Mouse (Mus musculus) right cerebral cortex, adult 2 months (tissue): ENCODE measurements around the gene Tmem30a.

Experiments
- DNase-seq, 2 experiments: peaks; one replicate each; pipeline ENCODE4 v3.0.0; 2021 to 2022; ENCODE audit warnings: low spot score in 2 of 2

Gene Tmem30a

GRCm38 (mm10) chr9:79792841-79793835 lies at the start of gene Tmem30a:
Gene Tmem30a, minus strand, starts transcription at chr9:79793507.
- peak; percentile 94 to 95 for DNase-seq

DNA sequence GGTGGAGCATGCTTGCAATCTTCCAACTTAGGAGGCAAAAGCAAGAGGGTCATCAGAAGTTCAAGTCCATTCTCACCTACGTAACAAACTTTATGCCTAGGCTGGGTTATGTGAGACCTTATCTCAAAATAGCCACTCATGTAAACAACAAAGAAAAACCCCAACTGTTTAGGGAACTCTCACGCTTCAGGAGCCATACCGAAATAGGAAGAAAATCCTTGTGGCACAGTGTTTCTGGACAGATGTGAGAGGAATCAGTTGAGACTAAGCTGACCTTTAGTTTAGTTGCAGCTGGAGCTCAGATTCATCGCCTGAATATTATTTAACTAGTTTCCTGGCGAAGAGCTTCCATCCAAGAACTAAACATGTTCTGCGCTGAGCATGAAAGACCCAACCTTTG lies 49.3 kb upstream of the Tmem30a start:
- DNase-seq: no peak

GRCm38 (mm10) chr9:79842028-79842427 lies 48.7 kb upstream of the Tmem30a start:
- DNase-seq: no peak

DNA sequence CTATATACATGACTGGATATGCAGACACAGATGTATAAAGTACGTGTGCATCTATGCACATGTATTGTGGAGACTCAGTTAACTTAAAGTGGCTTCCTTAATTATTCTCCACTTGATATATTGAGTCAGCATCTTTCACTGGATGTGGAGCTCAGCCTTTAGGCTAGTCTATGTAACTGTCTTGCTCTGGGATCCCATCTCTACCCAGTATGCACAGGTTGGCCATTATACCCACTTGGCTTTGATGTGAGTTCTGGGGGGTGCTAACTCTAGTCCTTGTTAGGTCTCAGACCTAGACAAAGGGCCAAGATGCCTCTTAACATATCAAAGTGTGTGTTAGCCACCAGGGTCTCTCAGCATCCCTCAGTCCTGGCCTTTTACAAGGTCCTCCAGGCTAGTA lies 38.0 kb upstream of the Tmem30a start:
- no peak for DNase-seq

GRCm38 (mm10) chr9:79830874-79831273 lies 37.6 kb upstream of the Tmem30a start:
- no peak for DNase-seq

- no peak for DNase-seq
These were observed 36.8 kb upstream of the Tmem30a start for GRCm38 (mm10) chr9:79829842-79830800.

DNA sequence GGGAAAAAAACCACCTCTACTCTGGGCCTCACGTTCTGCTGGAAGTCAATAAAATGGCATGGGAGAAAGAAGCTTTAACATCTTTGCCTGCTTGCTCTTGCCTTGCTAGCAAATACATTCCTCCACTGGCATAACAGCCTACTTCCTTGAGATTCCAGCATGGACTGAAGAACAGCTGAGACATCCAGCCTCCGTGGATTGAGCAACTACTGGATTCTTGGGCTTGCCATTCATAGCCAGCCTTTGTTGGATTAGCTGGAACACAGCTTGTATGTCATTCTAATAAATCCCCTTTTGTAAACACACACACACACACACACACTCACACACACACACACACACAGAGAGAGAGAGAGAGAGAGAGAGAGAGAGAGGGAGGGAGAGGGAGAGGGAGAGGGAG lies 33.8 kb upstream of the Tmem30a start:
- no peak for DNase-seq

DNA sequence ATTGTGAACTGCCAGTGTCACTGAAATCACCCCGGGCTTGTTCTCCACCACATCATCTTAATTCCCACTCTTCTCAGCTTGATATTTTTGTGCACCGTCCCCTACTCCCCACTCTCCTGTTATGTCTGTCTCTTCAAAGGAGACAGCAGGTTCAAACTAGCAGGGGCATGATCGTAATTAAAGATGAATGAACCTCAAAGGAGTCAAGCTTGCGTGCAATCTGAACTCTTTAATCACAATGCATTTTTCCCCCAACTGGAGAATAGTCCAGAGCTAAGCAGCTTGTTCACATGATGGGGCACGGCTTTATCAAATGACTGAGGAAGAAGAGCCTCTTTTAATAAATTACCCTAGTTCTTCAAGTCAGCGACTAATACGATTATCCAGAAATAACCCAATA lies 32.2 kb upstream of the Tmem30a start:
- DNase-seq: no peak

GRCm38 (mm10) chr9:79823856-79824255 lies 30.5 kb upstream of the Tmem30a start:
- DNase-seq: no peak

DNA sequence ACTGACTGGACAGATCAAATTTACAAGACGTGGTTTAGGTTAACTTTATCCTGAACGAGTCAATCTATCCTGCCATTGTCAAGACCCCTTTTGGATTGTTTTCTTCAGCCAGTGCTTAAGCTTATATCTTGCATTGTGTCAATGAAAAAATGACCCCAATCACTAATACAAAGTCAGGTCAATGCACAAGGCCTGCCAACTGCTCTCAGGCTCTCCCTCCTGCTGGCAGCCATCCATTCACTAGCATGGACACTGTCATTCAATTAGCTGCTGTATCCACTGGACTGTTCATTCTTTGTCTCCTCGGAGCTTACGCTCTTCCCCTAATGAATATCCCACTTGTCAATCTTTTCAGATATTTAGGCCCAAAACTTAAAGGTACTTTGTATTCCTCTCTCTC lies 30.1 kb upstream of the Tmem30a start:
- no peak for DNase-seq

DNA sequence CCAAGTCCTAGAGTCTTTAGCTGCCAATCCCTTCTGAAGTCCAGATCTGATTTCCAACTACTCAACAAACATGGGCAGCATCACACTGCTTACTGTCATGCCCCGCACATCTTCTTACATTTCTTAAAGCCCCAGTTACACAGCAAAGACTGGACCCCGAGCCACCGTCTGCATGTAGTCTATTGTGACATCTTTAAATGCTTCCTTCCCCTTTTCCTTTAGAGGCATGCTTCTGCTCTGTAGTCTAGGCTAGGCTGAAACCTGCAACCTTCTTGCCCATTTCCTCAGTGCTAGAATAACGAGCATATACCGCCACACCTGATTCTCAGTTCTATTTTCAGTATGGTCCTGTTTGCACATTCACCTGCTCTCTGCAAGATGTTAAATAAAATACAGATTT lies 23.2 kb upstream of the Tmem30a start:
- no peak for DNase-seq

GRCm38 (mm10) chr9:79816013-79816412 lies 22.7 kb upstream of the Tmem30a start:
- DNase-seq: no peak

DNA sequence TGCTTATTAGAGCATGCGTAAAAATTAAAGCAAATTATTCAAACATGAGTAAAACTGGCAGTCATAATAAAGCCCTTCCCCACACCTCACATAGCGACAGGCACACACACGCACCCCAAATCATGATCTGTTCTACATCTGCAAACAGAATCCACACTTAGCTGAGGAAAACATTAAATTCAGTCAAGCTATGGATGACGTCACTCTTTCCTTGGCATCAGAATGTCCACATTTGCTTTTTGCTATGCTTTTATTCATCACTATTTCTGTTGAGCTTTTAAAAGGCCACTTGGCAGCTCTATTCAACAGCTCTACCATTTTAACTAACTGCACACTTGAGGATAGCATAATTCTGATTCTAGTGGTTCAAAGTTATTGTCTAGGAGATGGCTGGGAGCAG lies 21.3 kb upstream of the Tmem30a start:
- no peak for DNase-seq

GRCm38 (mm10) chr9:79810969-79811902 lies 17.9 kb upstream of the Tmem30a start:
- no peak for DNase-seq

DNA sequence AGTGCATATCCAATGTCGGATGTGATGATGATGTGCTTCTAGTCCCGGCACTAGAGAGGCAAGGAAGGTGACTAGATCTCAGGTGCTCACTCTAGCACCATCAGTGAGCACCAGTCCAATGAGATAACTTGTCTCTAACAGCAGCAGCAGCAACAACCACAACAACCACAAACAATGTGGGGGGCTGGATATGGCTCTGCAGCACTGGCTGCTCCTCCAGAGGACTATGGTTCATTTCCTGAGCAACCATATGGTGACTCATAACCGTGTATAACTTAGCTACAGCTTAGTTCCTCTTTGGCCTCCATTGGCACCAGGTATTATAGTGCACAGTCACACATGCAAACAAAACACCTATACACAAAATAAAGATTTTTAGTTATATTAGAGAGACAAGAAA lies 17.2 kb upstream of the Tmem30a start:
- no peak for DNase-seq

DNA sequence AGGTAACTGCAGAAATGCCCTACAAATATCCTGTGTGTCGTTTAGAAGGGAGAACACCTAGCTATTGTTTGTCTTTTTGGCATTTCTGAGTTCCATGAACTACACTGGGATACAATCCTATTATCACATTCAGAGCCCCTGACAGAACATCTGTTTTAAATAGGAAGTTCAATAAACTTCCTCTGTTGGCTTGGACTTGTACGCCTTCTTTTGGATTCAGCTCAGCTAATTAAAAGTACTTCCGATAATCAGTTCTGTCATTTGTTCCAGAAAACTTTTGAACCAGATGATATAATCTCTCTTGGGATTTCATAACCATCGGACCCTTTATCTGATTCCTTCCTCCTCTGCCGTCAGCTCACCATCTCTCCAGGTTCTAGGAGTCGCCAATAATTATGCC lies 16.1 kb upstream of the Tmem30a start:
- no peak for DNase-seq

GRCm38 (mm10) chr9:79807178-79807577 lies 13.9 kb upstream of the Tmem30a start:
- DNase-seq: no peak

DNA sequence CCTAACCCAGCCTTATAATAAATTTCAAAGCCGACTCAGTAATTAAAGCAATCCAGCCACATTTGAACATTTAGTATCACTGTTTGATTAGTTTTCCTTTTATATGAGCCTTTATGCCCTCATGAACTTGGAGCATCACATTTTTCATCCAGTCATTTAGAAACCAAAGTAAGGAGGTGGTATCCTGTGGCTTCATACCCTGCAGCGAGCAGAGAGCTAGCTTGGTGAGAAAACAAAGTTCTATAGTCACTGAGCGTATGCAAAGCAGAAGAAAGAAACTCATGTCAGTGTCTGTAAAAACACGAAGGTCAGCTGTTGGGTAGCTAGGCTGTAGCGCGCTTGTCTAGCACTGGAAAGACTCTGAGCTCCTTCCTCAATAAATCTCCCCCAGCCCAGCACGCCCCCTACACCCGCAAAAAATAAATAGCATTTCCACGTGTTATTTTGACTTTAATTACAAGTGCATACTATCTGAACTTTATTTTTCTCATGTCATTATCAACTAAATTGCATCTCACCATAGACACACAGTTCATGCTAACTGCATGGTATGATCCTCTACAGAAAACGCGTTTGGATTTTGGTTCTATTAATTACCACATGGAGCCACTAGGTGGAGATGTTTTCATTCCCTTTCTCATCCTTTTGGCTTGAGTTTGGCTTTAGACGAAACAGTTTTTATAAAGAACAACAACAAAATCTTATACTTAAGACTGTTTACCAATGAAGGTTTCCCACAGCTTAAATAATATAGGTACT lies 13.2 kb upstream of the Tmem30a start:
- DNase-seq: peak in 1 of 2 experiments; percentile 37

GRCm38 (mm10) chr9:79805426-79805825 lies 12.1 kb upstream of the Tmem30a start:
- DNase-seq: no peak

DNA sequence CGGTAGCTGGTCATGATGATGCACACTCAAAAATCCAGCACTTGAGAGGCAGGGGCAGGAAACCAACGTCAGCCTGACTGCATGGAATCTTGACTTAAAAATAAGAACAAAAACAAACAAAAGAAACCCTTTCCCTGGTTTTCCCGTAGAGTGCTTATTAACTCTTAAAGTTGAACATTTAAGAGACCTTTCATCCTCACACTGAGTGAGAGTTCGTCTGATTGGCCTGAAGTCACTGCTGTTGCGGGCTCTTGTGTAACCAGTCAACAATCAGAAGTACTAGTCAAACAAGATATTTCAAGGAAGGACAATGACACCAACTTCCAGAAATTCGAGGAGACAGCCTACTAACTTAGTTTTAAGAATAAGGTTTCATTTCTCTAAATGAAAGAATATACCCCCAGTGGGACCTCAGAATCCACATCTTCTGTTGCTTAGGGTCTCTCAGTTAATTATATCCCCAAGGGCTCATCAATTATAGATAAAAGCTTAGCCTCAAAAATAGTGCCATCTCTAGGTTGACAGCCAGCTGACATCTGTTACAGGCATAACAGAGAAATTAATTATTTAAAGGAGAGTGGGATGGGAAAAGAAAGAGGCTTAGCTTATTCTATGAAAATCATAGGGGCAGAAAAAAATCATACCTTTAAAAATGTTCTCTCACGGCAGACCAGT lies 3.3 kb upstream of the Tmem30a start:
- DNase-seq: no peak
